Mouse (Mus musculus) thymus, adult 2 months (tissue): ENCODE results near the gene Tmem189.

Experiments
- CTCF ChIP-seq: fragments of 200-500 bp; IDR thresholded peaks from 2 replicates; pipeline ENCODE4 v1.5.1; 2012; ENCODE audit warnings: mild to moderate bottlenecking, control low read depth, low read length, moderate library complexity, borderline replicate concordance; ENCODE audit not compliant: control insufficient read depth, poor library complexity, insufficient read depth; ENCODE audit errors: extremely low read depth
- POLR2A ChIP-seq: fragments of 200-500 bp; IDR thresholded peaks from 2 replicates; pipeline ENCODE4 v1.6.1; 2012; ENCODE audit warnings: mild to moderate bottlenecking, low read length, control low read depth, moderate library complexity; ENCODE audit not compliant: control insufficient read depth, poor library complexity, insufficient read depth; ENCODE audit errors: extremely low read depth

GRCm38 (mm10) chr2:167662713-167663112 lies 26.9 kb downstream of the Tmem189 start:
- TF ChIP-seq POLR2A: no peak
- TF ChIP-seq CTCF: no peak
